Mouse (Mus musculus): ENCODE measurements around the gene Cxcl2.

GRCm38 (mm10) chr5:90897429-90897828 is 6.2 kb upstream of the Cxcl2 start:
- TF ChIP-seq USF1 (IDR thresholded peaks at IDR 0.05; ENCODE audit: low read depth) (no peak), POLR2A (IDR thresholded peaks at IDR 0.05; ENCODE audit: insufficient read length, low read depth) (no peak), MYOG (IDR thresholded peaks at IDR 0.05; ENCODE audit: control insufficient read depth in 1 of 3, insufficient read depth in 1 of 3, insufficient read length in 2 of 3, low read depth in 2 of 3) (no peak), POLR2AphosphoS2 (IDR thresholded peaks at IDR 0.05; ENCODE audit: insufficient read length, low read depth) (no peak), REST (IDR thresholded peaks at IDR 0.05; ENCODE audit: insufficient read depth, insufficient read length) (no peak), CEBPB (IDR thresholded peaks at IDR 0.05; ENCODE audit: insufficient read depth, poor library complexity, severe bottlenecking) (no peak), MAX (IDR thresholded peaks at IDR 0.05; ENCODE audit: low read depth) (no peak), MYOD1 (IDR thresholded peaks at IDR 0.05; ENCODE audit: control insufficient read depth in 1 of 3, insufficient read length in 2 of 3, low read depth in 2 of 3) (no peak), TCF3 (IDR thresholded peaks at IDR 0.05; ENCODE audit: insufficient read length, low read depth) (no peak), E2F4 (IDR thresholded peaks at IDR 0.05; ENCODE audit: insufficient read depth) (no peak), TCF12 (IDR thresholded peaks at IDR 0.05; ENCODE audit: insufficient read depth, poor library complexity, severe bottlenecking) (no peak)
